10 mouse cellular contexts compared by ENCODE assay signal in genomic region chr11:114867361-114868235, GRCm38 (mm10). TPM values are rescaled to one million over a fixed set of nuclear protein-coding genes. Genes with fewer than 3 reads are reported as not detected.
DNase-seq lines count a peak whose midpoint lies in the region; ATAC-seq and TF ChIP-seq lines count a peak whose summit lies in the region.
"Had no signal": no experiment of that assay in that cellular context is flagged by ENCODE, and none has a peak within 500 bp of the region (broad histone marks: within the 10 kb centered on the region; RNA-seq: fewer than 3 reads in every experiment).

No protein-coding gene starts in this region.

- peaks cover 37% of the 10 kb centered on the region for H3K36me3 ChIP-seq in intestine, embryonic 14.5 days (ENCODE audit: control insufficient read depth, insufficient read depth, low read length)
- H3K36me3 ChIP-seq in liver, embryonic 15.5 days (replicated peaks), result 0 out of 2 replicates have a peak, but pooled peaks cover 4% of the 10 kb centered on the region

- DNase-seq in lung, adult 2 months, result no peak
- no peak for DNase-seq in lung, postnatal 4 days
- DNase-seq in cerebellum, adult 9-10 months, result peak; percentile 85
- no peak for DNase-seq in intestine, embryonic 14.5 days (ENCODE audit: low spot score)
- DNase-seq in T-cell, adult 2 months (ENCODE audit: low spot score), result no peak
- DNase-seq: layer of hippocampus, postnatal 36 days; thymus, postnatal 36 days had no signal

- no peaks in the 10 kb centered on the region for H3K27me3 ChIP-seq in intestine, embryonic 14.5 days (replicated peaks; ENCODE audit: control insufficient read depth, insufficient read depth, low read length)
- H3K27me3 ChIP-seq in liver, embryonic 15.5 days, result no peaks in the 10 kb centered on the region

- TF ChIP-seq CTCF in lung, adult 2 months (IDR thresholded peaks at IDR 0.05; ENCODE audit: insufficient read depth, low read length), result no peak

- TF ChIP-seq POLR2A in lung, adult 2 months (IDR thresholded peaks at IDR 0.05; ENCODE audit: borderline replicate concordance, extremely low read depth, low read depth, low read length), result peak; percentile 8; the same call in 1 of the 2 replicates

- peak; percentile 67; the same call in 1 of the 2 replicates for ATAC-seq in intestine, embryonic 14.5 days (replicated peaks; ENCODE audit: low FRiP score, low TSS enrichment, low read depth)
- peak; percentile 62 for ATAC-seq in liver, embryonic 15.5 days (ENCODE audit: insufficient read depth)
- ATAC-seq in frontal cortex, adult (ENCODE audit: low TSS enrichment), result no peak
- ATAC-seq: forebrain, embryonic 14.5 days had no signal

- no peak overlapping the region for H3K4me3 ChIP-seq in lung, adult 2 months (replicated peaks; ENCODE audit: extremely low read depth, low read depth, low read length)
- H3K4me3 ChIP-seq in intestine, embryonic 14.5 days (ENCODE audit: low read depth, low read length), result no peak overlapping the region
- no peak overlapping the region for H3K4me3 ChIP-seq in liver, embryonic 15.5 days (replicated peaks)

- H3K27ac ChIP-seq in intestine, embryonic 14.5 days (ENCODE audit: low read depth), result peak overlapping the region; percentile 48; the same call in 1 of the 2 replicates
- peak overlapping the region; percentile 79 for H3K27ac ChIP-seq in liver, embryonic 15.5 days (replicated peaks)

- no peaks in the 10 kb centered on the region for H3K9me3 ChIP-seq in intestine, embryonic 14.5 days (ENCODE audit: control insufficient read depth, low read length)
- H3K9me3 ChIP-seq in liver, embryonic 15.5 days (replicated peaks), result no peaks in the 10 kb centered on the region

- WGBS in lung, adult 2 months, result 36% methylated on average over 11 of the region's 11 CpGs
- 49% methylated on average over 11 of the region's 11 CpGs for WGBS in intestine, embryonic 14.5 days
- 44% methylated on average over 11 of the region's 11 CpGs for WGBS in liver, embryonic 15.5 days (ENCODE audit: insufficient replicate concordance)

- no peak overlapping the region for H3K9ac ChIP-seq in intestine, embryonic 14.5 days (ENCODE audit: low read length)
- H3K9ac ChIP-seq in liver, embryonic 15.5 days, result no peak overlapping the region

- peaks cover 10% of the 10 kb centered on the region; the same call in 1 of the 2 replicates for H3K4me1 ChIP-seq in lung, adult 2 months (ENCODE audit: control insufficient read depth, insufficient read depth, low read length)
- peaks cover 26% of the 10 kb centered on the region for H3K4me1 ChIP-seq in intestine, embryonic 14.5 days (replicated peaks; ENCODE audit: control insufficient read depth, insufficient read depth, low read length)
- H3K4me1 ChIP-seq in liver, embryonic 15.5 days (replicated peaks), result peaks cover 33% of the 10 kb centered on the region

- 0 out of 2 replicates have a peak overlapping the region, but pooled peaks have one; percentile 0 for H3K4me2 ChIP-seq in intestine, embryonic 14.5 days (ENCODE audit: low read length)
- H3K4me2 ChIP-seq in liver, embryonic 15.5 days, result peak overlapping the region; percentile 30; the same call in 1 of the 2 replicates

RNA-seq across cellular contexts. Expression of gene Gprc5c, which starts 16.6 kb away (rescaled TPM):
- polyA plus RNA-seq in lung, adult 2 months (2012; rRNA removed), result 14.3 and 18.2 TPM in 2 replicates
- 21.8 and 23.6 TPM in 2 replicates for polyA plus RNA-seq in intestine, embryonic 14.5 days (2014; fragmentation: Nextera tagmentation; extraction: Ambion mirVana)
- polyA plus RNA-seq in liver, embryonic 15.5 days (2015; fragmentation: Nextera tagmentation; extraction: Ambion mirVana), result 15.9 and 19.0 TPM in 2 replicates

RNA-seq across cellular contexts. Expression of gene Cd300a, which starts 22.2 kb away (rescaled TPM):
- 2.5 and 5.0 TPM in 2 replicates for polyA plus RNA-seq in lung, adult 2 months (2012; rRNA removed)
- polyA plus RNA-seq in intestine, embryonic 14.5 days (2014; fragmentation: Nextera tagmentation; extraction: Ambion mirVana), result 0.89 and 1.3 TPM in 2 replicates
- polyA plus RNA-seq in liver, embryonic 15.5 days (2015; fragmentation: Nextera tagmentation; extraction: Ambion mirVana), result 7.3 and 7.8 TPM in 2 replicates
